Mouse (Mus musculus) spleen, adult 2 months (tissue): ENCODE results near the gene Prrt1. TPM values are rescaled to one million over a fixed set of nuclear protein-coding genes. Genes with fewer than 3 reads are reported as not detected.
A peak's percentile ranks its signal among the peaks of the same experiment; 100 is the strongest.

Source experiments
- DNase-seq, 2 experiments: peaks; one replicate each; pipeline versions ENCODE4 v3.0.0 to v3.0.0-alpha.2; 2012 to 2021; ENCODE audit warnings: low spot score in 2 of 2, low read depth in 1 of 2
- H3K27ac ChIP-seq: fragments of 200-500 bp; 2 replicates; pipeline ENCODE4 v1.5.1; 2012; ENCODE audit warnings: low read length, inconsistent platforms; ENCODE audit not compliant: insufficient read depth
- H3K27me3 ChIP-seq: fragments of 200-500 bp; 2 replicates; pipeline ENCODE4 v1.6.1; 2012; ENCODE audit warnings: mild to moderate bottlenecking, moderate library complexity, low read length, inconsistent platforms; ENCODE audit not compliant: control insufficient read depth, insufficient read depth
- H3K36me3 ChIP-seq: fragments of 200-500 bp; 2 replicates; pipeline ENCODE4 v1.6.1; 2012; ENCODE audit warnings: mild to moderate bottlenecking, low read length, inconsistent platforms; ENCODE audit not compliant: control insufficient read depth, insufficient read depth
- H3K4me1 ChIP-seq: fragments of 200-500 bp; 2 replicates; pipeline ENCODE4 v1.6.1; 2011; ENCODE audit warnings: inconsistent platforms; ENCODE audit not compliant: control insufficient read depth, insufficient read depth, insufficient read length
- H3K4me3 ChIP-seq: fragments of 200-500 bp; 2 replicates; pipeline ENCODE4 v1.5.1; 2011; ENCODE audit warnings: mild to moderate bottlenecking, inconsistent platforms; ENCODE audit not compliant: insufficient read depth, insufficient read length; ENCODE audit errors: extremely low read depth
- CTCF ChIP-seq: fragments of 200-500 bp; IDR thresholded peaks from 2 replicates; pipeline ENCODE4 v1.5.1; 2011; ENCODE audit warnings: mild to moderate bottlenecking, inconsistent platforms; ENCODE audit not compliant: insufficient read depth, insufficient read length, insufficient replicate concordance; ENCODE audit errors: extremely low read depth
- POLR2A ChIP-seq: fragments of 200-500 bp; IDR thresholded peaks from 2 replicates; pipeline ENCODE4 v1.6.1; 2011; ENCODE audit warnings: low read depth, low read length, inconsistent platforms
- WGBS: fragments of 180-500 bp; shearing (Covaris S2); methylation state at CpG from one replicate; pipeline ENCODE4 v1.1.7; 2018; 5-methylcytosine and 5-hydroxymethylcytosine counted together
- polyA plus RNA-seq: library from polyadenylated mRNA; depleted of rRNA; stranded (reverse); fragments of >200 nt; gene quantifications from 2 replicates; pipeline ENCODE4 v1.2.3, GENCODE M21; 2012

Gene Prrt1
- polyA plus RNA-seq, 1 experiment, result 9.5 TPM

DNA sequence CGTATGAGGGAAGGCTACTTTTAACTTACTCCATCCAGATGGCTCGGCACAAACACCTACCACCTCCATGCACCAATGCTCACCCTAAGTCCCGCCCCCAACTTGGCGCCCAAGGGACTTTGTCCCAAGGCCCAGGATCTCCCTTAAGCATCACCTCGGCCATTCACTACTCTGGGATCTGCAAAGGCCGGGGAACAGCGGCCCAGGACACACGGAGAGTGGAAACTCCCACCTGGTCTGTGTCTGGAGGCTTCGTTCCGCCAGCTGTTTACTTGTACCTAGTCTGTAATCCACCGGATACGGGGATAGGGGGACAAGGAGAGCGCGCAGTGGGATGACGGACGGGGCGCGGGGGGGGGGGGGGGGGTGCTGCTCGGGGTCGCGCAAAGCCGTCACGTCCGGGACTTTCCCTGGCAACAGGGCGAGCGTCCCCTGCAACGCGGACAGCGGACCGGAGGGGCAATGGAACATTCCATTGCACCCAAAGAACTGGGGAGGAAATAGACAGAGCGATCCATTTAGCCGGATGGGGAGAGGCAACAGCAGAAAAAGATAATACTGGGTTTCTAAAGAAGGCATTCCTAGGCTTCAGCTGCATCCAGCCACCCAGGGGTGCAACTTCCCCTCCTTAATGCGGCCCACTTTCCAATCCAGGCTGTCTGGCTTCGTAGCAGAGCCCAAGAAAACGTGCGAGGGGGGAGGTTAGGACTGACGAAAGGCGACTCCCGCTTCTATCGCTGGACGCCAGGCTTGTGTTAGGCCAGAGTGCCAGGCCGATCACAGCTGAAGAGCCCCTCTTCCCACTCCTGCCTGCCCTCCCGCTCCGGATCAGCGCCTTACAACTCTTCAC lies 2.0 kb upstream of the Prrt1 start:
- peak in 1 of 2 experiments; percentile 61 for DNase-seq
- WGBS, result under 1% methylated on average over 43 of the region's 45 CpGs
- H3K4me1 ChIP-seq, result peaks cover 19% of the 10 kb centered on the region

DNA sequence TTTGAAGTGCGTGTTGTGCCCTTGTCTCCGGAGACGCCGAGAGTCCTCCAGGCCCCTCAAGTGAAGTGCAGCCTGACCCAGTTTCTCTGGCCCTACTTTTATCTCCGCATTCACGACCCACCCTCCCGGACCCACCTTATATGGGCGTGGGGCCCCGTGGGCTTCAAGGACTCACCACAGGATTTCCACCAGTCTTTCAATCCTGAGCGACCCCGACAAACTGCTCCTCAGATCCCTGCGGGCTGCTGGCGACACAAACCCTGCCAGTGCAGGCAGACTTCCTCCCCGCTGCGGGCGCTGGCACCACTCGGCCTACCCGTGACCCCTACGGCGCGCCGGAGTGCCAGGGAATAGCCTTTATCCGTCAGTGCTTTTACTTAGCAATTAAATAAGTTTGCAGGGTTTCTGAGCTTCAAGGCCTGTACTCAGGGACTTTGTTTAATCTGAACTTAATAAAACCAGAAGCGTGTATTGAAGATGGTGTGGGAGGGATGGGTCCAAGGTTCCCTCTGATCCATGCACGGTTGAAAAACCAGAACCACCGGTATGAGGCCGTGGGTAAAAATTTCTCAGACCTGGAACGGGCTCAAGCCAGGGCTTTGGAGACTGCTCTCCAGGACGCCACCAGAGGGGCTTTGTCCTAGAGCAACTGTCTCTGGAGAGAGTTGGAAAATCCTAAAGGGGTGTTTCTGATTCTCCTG lies 1.2 kb upstream of the Prrt1 start, which contains the start of gene Ppt2:
Gene Ppt2, minus strand, starts transcription at position 568 of the 701 bp plus-strand sequence.
- Histone ChIP-seq H3K4me1 (peaks cover 19% of the 10 kb centered on the region), H3K27ac (peak within 1 kb of the TSS; percentile 58), H3K27me3 (peaks cover 12% of the 10 kb centered on the region; the same call in 1 of the 2 replicates), H3K4me3 (peak within 1 kb of the TSS; percentile 60), H3K36me3 (no peaks in the 10 kb centered on the region)
- no peak for TF ChIP-seq POLR2A
- no peak for TF ChIP-seq CTCF
- DNase-seq, result no peak
- WGBS, result 8% methylated on average over 29 of the region's 29 CpGs

More for the DNA sequence above, 2.0 kb upstream of the Prrt1 start:
- TF ChIP-seq CTCF (no peak), POLR2A (no peak)
- Histone ChIP-seq H3K36me3 (peaks cover 3% of the 10 kb centered on the region; the same call in 1 of the 2 replicates), H3K4me3 (peak overlapping the region; percentile 60), H3K27ac (peak overlapping the region; percentile 58), H3K27me3 (peaks cover 10% of the 10 kb centered on the region; the same call in 1 of the 2 replicates)

DNA sequence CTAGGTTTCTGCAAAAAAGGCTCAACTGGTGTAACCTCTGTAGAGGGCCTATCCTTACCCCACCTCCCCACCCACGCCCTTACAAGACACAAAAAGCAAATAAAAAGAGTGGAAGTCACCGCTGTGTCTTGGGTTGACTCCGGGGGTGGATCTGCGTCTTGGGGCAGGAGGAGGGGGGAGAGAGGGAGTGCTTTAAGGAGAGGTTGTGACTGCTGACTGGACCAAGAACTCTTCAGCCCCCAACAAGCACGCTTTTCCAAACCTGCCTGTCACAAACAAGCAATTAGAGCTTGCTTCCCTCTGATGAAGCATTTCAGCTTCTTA lies 727 bp upstream of the Prrt1 start:
- Histone ChIP-seq H3K36me3 (no peaks in the 10 kb centered on the region), H3K4me3 (no peak overlapping the region), H3K27me3 (peaks cover 12% of the 10 kb centered on the region; the same call in 1 of the 2 replicates), H3K27ac (no peak overlapping the region), H3K4me1 (peaks cover 19% of the 10 kb centered on the region)
- WGBS, result 57% methylated on average over 5 of the region's 5 CpGs
- TF ChIP-seq CTCF, result no peak
- no peak for TF ChIP-seq POLR2A
- no peak for DNase-seq

DNA sequence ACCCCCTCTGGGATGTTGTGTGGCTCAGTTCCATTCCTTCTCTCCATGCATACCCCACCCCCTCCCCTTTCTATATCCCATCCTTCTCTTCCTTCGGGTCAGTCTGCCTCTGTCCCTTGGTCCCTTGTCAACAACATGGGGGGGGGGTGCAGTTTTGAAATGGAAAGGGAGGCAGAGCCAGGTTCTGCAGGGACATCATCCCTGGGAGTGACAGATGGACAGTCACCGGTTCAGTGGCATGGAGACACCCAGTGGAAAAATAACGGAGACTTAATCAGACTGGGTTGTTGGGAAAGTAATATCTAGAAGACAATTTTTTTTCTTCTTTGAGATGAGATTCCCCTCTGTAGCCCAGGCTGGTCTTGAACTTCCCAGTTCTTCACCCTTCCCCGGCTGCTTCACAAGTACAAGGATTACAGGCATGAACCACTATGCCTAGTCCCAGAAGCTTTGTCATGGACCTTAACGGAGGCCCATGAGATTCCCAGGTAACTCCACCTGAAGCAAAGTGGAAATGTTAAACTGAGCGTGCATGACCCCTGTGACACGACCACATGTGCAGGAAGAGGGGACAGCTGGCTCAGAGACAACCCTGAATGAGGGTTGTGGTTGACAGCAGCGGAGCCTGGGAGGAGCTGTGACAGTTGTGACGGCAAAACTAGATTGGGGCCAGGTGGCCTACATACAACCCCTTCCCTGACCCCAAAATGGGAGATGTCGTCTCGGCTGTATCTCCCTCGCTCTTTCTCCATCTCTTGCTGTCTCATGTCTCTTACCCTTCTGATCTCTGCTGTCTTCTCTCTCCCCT lies 667 bp downstream of the Prrt1 start:
- no peak for DNase-seq
- H3K27ac ChIP-seq, result peak overlapping the region; percentile 23; the same call in 1 of the 2 replicates
- peaks cover 12% of the 10 kb centered on the region; the same call in 1 of the 2 replicates for H3K27me3 ChIP-seq
- WGBS, result 14% methylated on average over 12 of the region's 12 CpGs
- H3K36me3 ChIP-seq, result no peaks in the 10 kb centered on the region
- H3K4me1 ChIP-seq, result peaks cover 19% of the 10 kb centered on the region
- no peak for TF ChIP-seq CTCF
- no peak for TF ChIP-seq POLR2A
- peak overlapping the region; percentile 23; the same call in 1 of the 2 replicates for H3K4me3 ChIP-seq

DNA sequence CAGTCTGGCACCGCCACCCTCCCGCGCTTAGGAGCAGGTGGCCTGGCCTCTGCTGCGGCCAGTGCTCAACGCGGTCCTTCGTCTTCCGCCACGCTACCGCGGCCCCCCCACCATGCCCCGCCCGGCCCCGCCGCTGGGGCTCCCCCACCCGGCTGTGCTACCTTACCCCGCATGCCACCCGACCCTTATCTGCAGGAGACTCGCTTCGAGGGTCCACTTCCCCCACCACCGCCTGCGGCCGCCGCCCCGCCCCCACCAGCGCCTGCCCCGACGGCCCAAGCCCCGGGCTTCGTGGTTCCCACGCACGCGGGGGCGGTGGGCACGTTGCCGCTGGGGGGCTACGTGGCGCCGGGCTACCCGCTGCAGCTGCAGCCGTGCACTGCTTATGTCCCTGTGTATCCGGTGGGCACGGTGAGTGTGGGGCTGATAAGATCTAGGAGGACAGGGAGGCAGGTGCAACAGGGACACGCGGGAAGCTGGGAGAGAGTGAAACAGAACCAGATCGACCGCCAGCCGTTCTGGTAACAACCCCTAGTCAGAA lies 1.5 kb downstream of the Prrt1 start:
- Histone ChIP-seq H3K27ac (no peak overlapping the region), H3K4me1 (peaks cover 19% of the 10 kb centered on the region), H3K27me3 (peaks cover 12% of the 10 kb centered on the region; the same call in 1 of the 2 replicates), H3K4me3 (peak overlapping the region; percentile 36; the same call in 1 of the 2 replicates), H3K36me3 (no peaks in the 10 kb centered on the region)
- no peak for DNase-seq
- WGBS, result 3% methylated on average over 48 of the region's 48 CpGs
- no peak for TF ChIP-seq CTCF
- TF ChIP-seq POLR2A, result no peak

DNA sequence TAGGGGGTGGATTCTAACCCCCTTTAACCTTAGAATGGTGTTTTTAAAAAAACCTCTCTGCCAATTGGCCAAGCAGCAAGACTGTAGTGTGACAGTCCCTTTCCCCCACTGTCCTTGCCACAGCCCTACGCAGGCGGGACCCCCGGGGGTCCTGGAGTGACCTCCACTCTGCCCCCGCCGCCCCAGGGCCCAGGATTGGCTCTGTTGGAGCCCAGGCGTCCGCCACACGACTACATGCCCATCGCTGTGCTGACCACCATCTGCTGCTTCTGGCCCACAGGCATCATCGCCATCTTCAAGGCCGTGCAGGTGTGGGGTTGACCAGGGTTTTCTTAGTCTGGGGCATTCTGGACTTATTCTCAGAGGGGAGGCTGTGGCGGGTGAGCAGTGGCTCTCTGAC lies 2.3 kb downstream of the Prrt1 start:
- WGBS, result 39% methylated on average over 11 of the region's 12 CpGs
- H3K27me3 ChIP-seq, result peaks cover 12% of the 10 kb centered on the region; the same call in 1 of the 2 replicates
- peak overlapping the region; percentile 16; the same call in 1 of the 2 replicates for H3K4me3 ChIP-seq
- TF ChIP-seq POLR2A, result no peak
- TF ChIP-seq CTCF, result no peak
- H3K4me1 ChIP-seq, result peaks cover 19% of the 10 kb centered on the region
- H3K27ac ChIP-seq, result no peak overlapping the region
- no peak for DNase-seq
- H3K36me3 ChIP-seq, result no peaks in the 10 kb centered on the region
